Mouse (Mus musculus): Measurements from ENCODE around the gene M1ap.

Gene M1ap

GRCm38 (mm10) chr6:83010010-83010409, 63.3 kb downstream of the M1ap start:
- DNase-seq (ENCODE audit: low read depth, low spot score): no peak
- Histone ChIP-seq H3K36me3 (ENCODE audit: control insufficient read depth, insufficient read depth, low read length, poor library complexity, severe bottlenecking) (no peaks in the 10 kb centered on the region), H3K27me3 (ENCODE audit: control insufficient read depth, insufficient read depth, low read length, poor library complexity, severe bottlenecking) (no peaks in the 10 kb centered on the region)

GRCm38 (mm10) chr6:83011255-83011654, 64.6 kb downstream of the M1ap start:
- DNase-seq (ENCODE audit: low read depth, low spot score): peak; percentile 38
- Histone ChIP-seq H3K27me3 (ENCODE audit: control insufficient read depth, insufficient read depth, low read length, poor library complexity, severe bottlenecking) (no peaks in the 10 kb centered on the region), H3K36me3 (ENCODE audit: control insufficient read depth, insufficient read depth, low read length, poor library complexity, severe bottlenecking) (no peaks in the 10 kb centered on the region)

GRCm38 (mm10) chr6:83011756-83012155, 65.1 kb downstream of the M1ap start:
- H3K27me3 ChIP-seq (ENCODE audit: control insufficient read depth, insufficient read depth, low read length, poor library complexity, severe bottlenecking): no peaks in the 10 kb centered on the region
- H3K36me3 ChIP-seq (ENCODE audit: control insufficient read depth, insufficient read depth, low read length, poor library complexity, severe bottlenecking): no peaks in the 10 kb centered on the region

GRCm38 (mm10) chr6:83013444-83013843, 66.7 kb downstream of the M1ap start:
- no peaks in the 10 kb centered on the region for H3K27me3 ChIP-seq (ENCODE audit: control insufficient read depth, insufficient read depth, low read length, poor library complexity, severe bottlenecking)
- peak; percentile 55 for DNase-seq (ENCODE audit: low read depth, low spot score)
- H3K36me3 ChIP-seq (ENCODE audit: control insufficient read depth, insufficient read depth, low read length, poor library complexity, severe bottlenecking): no peaks in the 10 kb centered on the region

More at GRCm38 (mm10) chr6:83011756-83012155, 65.1 kb downstream of the M1ap start:
- DNase-seq (ENCODE audit: low read depth, low spot score): no peak

GRCm38 (mm10) chr6:83014482-83015466, 68.1 kb downstream of the M1ap start:
- Histone ChIP-seq H3K27me3 (ENCODE audit: control insufficient read depth, insufficient read depth, low read length, poor library complexity, severe bottlenecking) (no peaks in the 10 kb centered on the region), H3K36me3 (ENCODE audit: control insufficient read depth, insufficient read depth, low read length, poor library complexity, severe bottlenecking) (no peaks in the 10 kb centered on the region)
- DNase-seq (ENCODE audit: low read depth, low spot score): no peak

- DNase-seq (ENCODE audit: low read depth, low spot score): no peak
- Histone ChIP-seq H3K36me3 (ENCODE audit: control insufficient read depth, insufficient read depth, low read length, poor library complexity, severe bottlenecking) (no peaks in the 10 kb centered on the region), H3K27me3 (ENCODE audit: control insufficient read depth, insufficient read depth, low read length, poor library complexity, severe bottlenecking) (no peaks in the 10 kb centered on the region)
Measured at GRCm38 (mm10) chr6:83015749-83016148, 69.0 kb downstream of the M1ap start.

- DNase-seq (ENCODE audit: low read depth, low spot score): no peak
- H3K36me3 ChIP-seq (ENCODE audit: control insufficient read depth, insufficient read depth, low read length, poor library complexity, severe bottlenecking): no peaks in the 10 kb centered on the region
- no peaks in the 10 kb centered on the region for H3K27me3 ChIP-seq (ENCODE audit: control insufficient read depth, insufficient read depth, low read length, poor library complexity, severe bottlenecking)
Measured at GRCm38 (mm10) chr6:83017190-83017589, 70.5 kb downstream of the M1ap start.

- H3K27me3 ChIP-seq (ENCODE audit: control insufficient read depth, insufficient read depth, low read length, poor library complexity, severe bottlenecking): no peaks in the 10 kb centered on the region; the same call in 1 of the 2 replicates
- no peak for DNase-seq (ENCODE audit: low read depth, low spot score)
- H3K36me3 ChIP-seq (ENCODE audit: control insufficient read depth, insufficient read depth, low read length, poor library complexity, severe bottlenecking): no peaks in the 10 kb centered on the region
Measured at GRCm38 (mm10) chr6:83019044-83019443, 72.3 kb downstream of the M1ap start.

- H3K36me3 ChIP-seq (ENCODE audit: control insufficient read depth, insufficient read depth, low read length, poor library complexity, severe bottlenecking): no peaks in the 10 kb centered on the region
- DNase-seq (ENCODE audit: low read depth, low spot score): no peak
Measured at GRCm38 (mm10) chr6:83020121-83020520, 73.4 kb downstream of the M1ap start.

GRCm38 (mm10) chr6:83020836-83021593, 74.3 kb downstream of the M1ap start:
- DNase-seq (ENCODE audit: low read depth, low spot score): no peak
- Histone ChIP-seq H3K27me3 (ENCODE audit: control insufficient read depth, insufficient read depth, low read length, poor library complexity, severe bottlenecking) (no peaks in the 10 kb centered on the region; the same call in 1 of the 2 replicates), H3K36me3 (ENCODE audit: control insufficient read depth, insufficient read depth, low read length, poor library complexity, severe bottlenecking) (no peaks in the 10 kb centered on the region)

More at GRCm38 (mm10) chr6:83020121-83020520, 73.4 kb downstream of the M1ap start:
- H3K27me3 ChIP-seq (ENCODE audit: control insufficient read depth, insufficient read depth, low read length, poor library complexity, severe bottlenecking): no peaks in the 10 kb centered on the region; the same call in 1 of the 2 replicates

GRCm38 (mm10) chr6:83023008-83023407, 76.3 kb downstream of the M1ap start:
- Histone ChIP-seq H3K27me3 (ENCODE audit: control insufficient read depth, insufficient read depth, low read length, poor library complexity, severe bottlenecking) (no peaks in the 10 kb centered on the region; the same call in 1 of the 2 replicates), H3K36me3 (ENCODE audit: control insufficient read depth, insufficient read depth, low read length, poor library complexity, severe bottlenecking) (no peaks in the 10 kb centered on the region)
- no peak for DNase-seq (ENCODE audit: low read depth, low spot score)

GRCm38 (mm10) chr6:83023786-83024185, 77.1 kb downstream of the M1ap start:
- no peak for DNase-seq (ENCODE audit: low read depth, low spot score)
- Histone ChIP-seq H3K27me3 (ENCODE audit: control insufficient read depth, insufficient read depth, low read length, poor library complexity, severe bottlenecking) (no peaks in the 10 kb centered on the region; the same call in 1 of the 2 replicates), H3K36me3 (ENCODE audit: control insufficient read depth, insufficient read depth, low read length, poor library complexity, severe bottlenecking) (no peaks in the 10 kb centered on the region)

GRCm38 (mm10) chr6:83024421-83024820, 77.7 kb downstream of the M1ap start:
- DNase-seq (ENCODE audit: low read depth, low spot score): no peak
- no peaks in the 10 kb centered on the region; the same call in 1 of the 2 replicates for H3K27me3 ChIP-seq (ENCODE audit: control insufficient read depth, insufficient read depth, low read length, poor library complexity, severe bottlenecking)
- no peaks in the 10 kb centered on the region; the same call in 1 of the 2 replicates for H3K36me3 ChIP-seq (ENCODE audit: control insufficient read depth, insufficient read depth, low read length, poor library complexity, severe bottlenecking)

- Histone ChIP-seq H3K27me3 (ENCODE audit: control insufficient read depth, insufficient read depth, low read length, poor library complexity, severe bottlenecking) (no peaks in the 10 kb centered on the region; the same call in 1 of the 2 replicates), H3K36me3 (ENCODE audit: control insufficient read depth, insufficient read depth, low read length, poor library complexity, severe bottlenecking) (no peaks in the 10 kb centered on the region; the same call in 1 of the 2 replicates)
- DNase-seq (ENCODE audit: low read depth, low spot score): no peak
Measured at GRCm38 (mm10) chr6:83025221-83025620, 78.5 kb downstream of the M1ap start.

- DNase-seq (ENCODE audit: low read depth, low spot score): no peak
- H3K36me3 ChIP-seq (ENCODE audit: control insufficient read depth, insufficient read depth, low read length, poor library complexity, severe bottlenecking): peaks cover 8% of the 10 kb centered on the region
- H3K27me3 ChIP-seq (ENCODE audit: control insufficient read depth, insufficient read depth, low read length, poor library complexity, severe bottlenecking): no peaks in the 10 kb centered on the region; the same call in 1 of the 2 replicates
Measured at GRCm38 (mm10) chr6:83027293-83027692, 80.6 kb downstream of the M1ap start.
